In the genomic region with DNA sequence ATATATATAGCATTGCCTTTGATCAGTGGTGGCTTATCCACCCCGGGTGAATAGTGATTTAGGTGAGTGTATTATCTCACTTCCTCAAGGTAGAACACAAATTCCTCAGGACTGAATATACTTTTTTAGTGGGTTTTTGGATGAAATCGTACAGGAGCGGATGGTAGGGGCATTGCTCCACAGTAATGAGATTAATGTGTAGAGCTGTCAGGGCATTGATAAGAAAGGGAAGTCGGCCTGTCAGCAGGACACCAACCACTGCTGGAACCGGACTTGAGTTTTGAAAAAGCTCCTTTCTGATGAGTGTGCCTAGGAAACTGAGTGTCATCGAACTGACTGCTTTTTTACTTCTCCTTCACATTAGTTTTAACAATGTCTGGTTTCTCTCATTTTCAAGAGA, we compare ENCODE assay signal across 10 mouse cellular contexts.
"Had no signal": no experiment of that assay in that cellular context is flagged by ENCODE, and none has a peak within 500 bp of the region (broad histone marks: within the 10 kb centered on the region; RNA-seq: fewer than 3 reads in every experiment).

No protein-coding gene starts in this region.

- H3K4me1 ChIP-seq: limb, embryonic 15.5 days; lung, embryonic 15.5 days; neural tube, embryonic 15.5 days had no signal

- DNase-seq: kidney, adult 18-20 months; kidney, postnatal 10 days; kidney, postnatal 4 days had no signal

- H3K27me3 ChIP-seq: limb, embryonic 15.5 days; liver, embryonic 12.5 days; lung, embryonic 15.5 days; midbrain, embryonic 13.5 days; neural tube, embryonic 15.5 days had no signal

- H3K27ac ChIP-seq: left cerebral cortex, adult 2 months; limb, embryonic 15.5 days; liver, embryonic 12.5 days; lung, embryonic 15.5 days; midbrain, embryonic 13.5 days; neural tube, embryonic 15.5 days; stomach, postnatal 0 days had no signal

- H3K9ac ChIP-seq: limb, embryonic 15.5 days; liver, embryonic 12.5 days; lung, embryonic 15.5 days; midbrain, embryonic 13.5 days; neural tube, embryonic 15.5 days had no signal

- H3K9me3 ChIP-seq: limb, embryonic 15.5 days; liver, embryonic 12.5 days; lung, embryonic 15.5 days; midbrain, embryonic 13.5 days; neural tube, embryonic 15.5 days had no signal

- H3K4me2 ChIP-seq: limb, embryonic 15.5 days; liver, embryonic 12.5 days; lung, embryonic 15.5 days; midbrain, embryonic 13.5 days; neural tube, embryonic 15.5 days had no signal

- H3K36me3 ChIP-seq: liver, embryonic 12.5 days; neural tube, embryonic 15.5 days had no signal

- H3K4me3 ChIP-seq: left cerebral cortex, adult 2 months; limb, embryonic 15.5 days; liver, embryonic 12.5 days; lung, embryonic 15.5 days; midbrain, embryonic 13.5 days; neural tube, embryonic 15.5 days had no signal

- ATAC-seq: liver, embryonic 12.5 days; midbrain, embryonic 13.5 days had no signal
